Mouse (Mus musculus) c-Kit-positive CD71-positive TER-119-negative erythroid progenitor cells, embryonic 14.5 days (primary cell): ENCODE data around the gene Urgcp.

Experiments used
- DNase-seq: peaks from one replicate; pipeline ENCODE4 v3.0.0-alpha.2; 2013; ENCODE audit warnings: low read depth

The Urgcp gene

GRCm38 (mm10) chr11:5785732-5786131 is 23.6 kb upstream of the Urgcp start:
- no peak for DNase-seq

- DNase-seq: peak; percentile 58
These were observed 20.2 kb upstream of the Urgcp start for GRCm38 (mm10) chr11:5782199-5782944.

- no peak for DNase-seq
These were observed 17.9 kb upstream of the Urgcp start for GRCm38 (mm10) chr11:5780035-5780499.

GRCm38 (mm10) chr11:5778481-5778880 is 16.3 kb upstream of the Urgcp start:
- no peak for DNase-seq

DNA sequence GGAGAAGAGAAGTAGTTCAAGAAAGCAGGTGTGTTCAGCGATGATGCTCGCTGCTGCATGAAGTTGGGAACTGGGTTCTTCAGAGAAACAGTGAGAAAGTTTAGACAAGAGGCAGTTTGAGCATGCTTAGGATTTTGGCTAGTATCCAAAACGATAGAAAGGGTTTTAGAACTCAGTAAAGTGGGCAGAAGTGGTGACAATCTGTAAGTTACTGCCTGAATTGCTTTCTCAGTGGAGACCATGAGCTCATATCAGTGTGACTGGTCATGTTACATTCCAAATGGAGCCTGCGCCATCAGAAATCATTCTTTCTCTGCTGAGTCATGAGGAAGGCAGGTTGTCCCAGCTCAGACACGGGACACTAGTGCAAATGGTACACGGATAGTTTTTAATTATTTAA is 3.8 kb upstream of the Urgcp start:
- no peak for DNase-seq

GRCm38 (mm10) chr11:5762633-5762982 is 432 bp upstream of the Urgcp start:
- no peak for DNase-seq

DNA sequence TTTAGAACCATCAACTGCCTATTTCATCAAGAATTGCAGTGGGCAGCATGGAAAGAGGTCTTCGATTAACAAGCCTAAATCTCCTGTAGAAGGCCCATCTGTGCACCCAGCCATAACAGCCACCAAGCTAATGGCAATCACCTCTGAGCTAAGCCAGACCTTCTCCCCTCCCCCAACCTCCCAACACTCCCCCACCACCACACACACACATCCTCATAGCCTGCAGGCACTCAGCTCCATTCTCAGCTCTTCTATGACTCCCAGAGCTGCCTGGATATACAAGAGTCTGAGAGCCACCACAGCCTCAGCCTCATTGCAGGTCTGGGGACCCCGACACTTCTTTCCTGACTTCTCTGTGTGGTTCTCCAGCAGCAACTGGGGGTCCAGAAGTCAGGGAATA is 8.4 kb downstream of the Urgcp start:
- DNase-seq: no peak

DNA sequence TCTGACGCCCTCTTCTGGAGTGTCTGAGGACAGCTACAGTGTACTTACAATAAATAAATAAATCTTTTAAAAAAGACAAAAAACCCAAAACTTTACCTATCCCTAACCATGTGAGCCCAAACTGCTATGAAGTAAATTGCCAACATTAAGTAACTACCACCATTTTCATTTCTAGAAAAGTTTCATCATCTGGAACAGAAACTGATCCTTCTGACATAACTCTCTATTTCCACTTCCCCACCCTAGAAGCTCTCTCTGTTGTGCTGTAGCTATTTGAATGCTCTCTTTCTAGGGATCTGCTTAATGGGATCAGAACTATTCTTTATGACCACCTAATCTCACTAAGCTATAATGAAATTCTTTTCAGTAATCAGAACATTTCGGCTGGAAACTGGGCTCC is 17.2 kb downstream of the Urgcp start:
- no peak for DNase-seq

GRCm38 (mm10) chr11:5742106-5742505 is 20.1 kb downstream of the Urgcp start:
- DNase-seq: no peak

DNA sequence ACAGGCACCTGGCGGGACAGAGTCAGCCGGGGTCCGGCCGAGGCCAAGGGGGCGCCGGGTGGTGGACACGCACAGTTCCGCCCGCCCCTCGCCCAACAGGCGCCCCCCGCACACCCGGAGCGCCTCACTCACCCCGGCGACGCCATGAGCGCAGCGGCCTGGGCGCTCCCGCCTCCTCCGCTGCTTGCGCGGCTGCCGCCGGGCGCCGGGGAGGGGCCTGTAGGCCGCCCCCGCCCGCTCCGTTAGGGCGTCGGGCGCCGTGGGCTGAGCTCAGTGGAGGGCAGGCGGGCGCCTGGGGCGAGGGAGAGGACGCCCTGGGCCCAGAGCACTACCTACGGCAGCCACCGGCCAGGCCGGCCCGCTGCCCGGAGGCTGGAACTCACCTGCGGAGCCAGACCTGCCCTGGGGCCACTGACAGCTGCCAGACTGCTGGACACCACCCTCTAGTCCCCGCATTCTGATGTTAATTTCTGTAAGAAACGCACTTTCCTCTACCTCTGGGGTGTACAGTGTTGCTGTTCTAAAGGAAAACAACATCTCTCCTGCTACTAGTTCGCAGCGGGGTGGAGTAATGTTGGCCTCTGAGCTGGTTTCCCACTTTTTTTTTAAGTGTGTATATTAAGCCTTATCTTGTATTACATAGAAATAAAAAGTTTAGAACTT is 21.1 kb downstream of the Urgcp start:
- peak; percentile 63 for DNase-seq

DNA sequence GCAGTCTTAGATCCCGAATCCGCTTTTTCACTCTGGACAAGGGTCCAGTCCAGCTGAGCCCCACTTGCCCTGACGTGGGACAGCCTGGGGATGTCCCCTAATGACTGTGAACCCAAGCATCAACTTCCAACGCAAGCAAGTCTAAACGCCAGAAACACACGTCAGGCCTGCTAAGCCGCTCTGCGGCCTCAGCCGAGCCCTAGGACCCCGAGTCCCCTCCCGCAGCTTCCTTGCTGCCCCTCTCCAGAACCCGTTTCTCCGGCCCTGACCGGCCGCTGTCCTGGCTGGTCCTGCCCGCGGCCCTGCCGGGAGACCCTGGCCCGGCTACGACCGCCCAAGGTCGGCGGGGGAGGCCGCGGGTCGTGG is 21.6 kb downstream of the Urgcp start:
- no peak for DNase-seq

DNA sequence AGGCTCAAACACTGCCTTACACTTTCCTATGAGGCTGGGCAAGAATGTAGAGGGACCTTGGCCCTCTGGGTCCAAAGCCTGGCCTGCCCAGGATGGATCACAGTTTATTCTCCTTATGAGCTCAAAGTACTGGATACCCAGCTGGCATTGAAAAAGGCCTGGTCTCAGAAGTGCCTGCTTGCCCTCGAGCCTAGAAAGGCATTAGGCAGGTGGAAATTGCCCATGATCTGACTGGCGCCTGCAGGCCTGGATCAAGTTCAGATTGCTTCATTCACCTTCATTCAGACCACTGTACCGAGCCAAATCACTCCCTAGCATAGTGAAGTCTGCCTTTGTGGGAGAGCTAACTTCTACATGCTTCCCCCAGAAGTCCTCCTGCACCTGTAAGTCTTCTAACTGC is 22.3 kb downstream of the Urgcp start:
- no peak for DNase-seq

DNA sequence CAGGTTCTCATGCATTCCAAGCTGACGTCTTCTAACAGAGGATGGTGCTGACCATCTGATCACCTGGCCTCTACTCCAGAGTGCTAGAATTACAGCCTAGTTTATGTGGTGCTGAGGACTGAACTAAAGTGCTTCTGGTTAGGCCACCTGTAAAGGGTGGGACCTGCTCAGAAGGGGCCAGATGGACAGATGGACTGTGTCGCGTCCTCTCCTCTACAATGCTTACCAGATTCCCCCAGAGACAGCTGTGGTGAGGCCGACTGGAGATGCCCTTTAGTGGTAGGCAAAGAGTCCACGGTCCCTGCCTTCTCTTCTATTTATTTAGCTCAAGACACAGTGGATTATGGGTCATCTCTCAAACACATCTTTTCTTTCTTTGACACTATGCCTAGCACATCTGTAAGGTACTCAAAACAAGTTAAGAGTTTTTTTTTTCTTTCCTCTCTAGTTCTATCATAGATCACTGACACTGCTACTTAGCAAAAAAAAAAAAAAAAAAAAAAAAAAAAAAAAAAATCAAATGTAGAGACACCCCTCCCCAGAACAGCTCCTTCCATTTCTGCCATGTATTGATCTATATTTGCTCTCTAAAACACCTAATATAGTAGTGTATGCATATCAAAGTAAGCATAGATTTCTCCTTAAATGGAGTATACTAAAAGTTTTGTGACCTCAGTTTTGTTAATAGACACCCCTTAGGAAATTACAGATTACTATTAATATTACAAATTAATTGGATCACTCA is 23.1 kb downstream of the Urgcp start:
- DNase-seq: no peak

DNA sequence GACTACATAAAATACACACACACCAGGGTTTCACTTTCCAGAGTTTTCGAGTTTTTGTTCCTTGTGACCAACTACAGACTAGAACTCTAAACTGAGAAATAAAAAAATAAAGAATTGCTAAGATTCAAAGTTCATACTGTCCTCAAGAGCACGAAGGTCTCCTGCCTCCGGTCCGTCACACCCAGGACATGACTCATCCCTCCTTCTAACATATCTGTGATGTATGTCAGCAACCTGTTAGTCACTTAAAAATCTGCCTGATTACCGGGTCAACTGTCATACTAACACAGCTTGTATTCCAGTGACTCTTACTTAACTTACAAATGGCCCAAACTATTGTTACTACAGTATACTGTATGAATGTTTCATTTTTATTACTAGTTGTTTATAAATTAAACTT is 25.0 kb downstream of the Urgcp start:
- no peak for DNase-seq

DNA sequence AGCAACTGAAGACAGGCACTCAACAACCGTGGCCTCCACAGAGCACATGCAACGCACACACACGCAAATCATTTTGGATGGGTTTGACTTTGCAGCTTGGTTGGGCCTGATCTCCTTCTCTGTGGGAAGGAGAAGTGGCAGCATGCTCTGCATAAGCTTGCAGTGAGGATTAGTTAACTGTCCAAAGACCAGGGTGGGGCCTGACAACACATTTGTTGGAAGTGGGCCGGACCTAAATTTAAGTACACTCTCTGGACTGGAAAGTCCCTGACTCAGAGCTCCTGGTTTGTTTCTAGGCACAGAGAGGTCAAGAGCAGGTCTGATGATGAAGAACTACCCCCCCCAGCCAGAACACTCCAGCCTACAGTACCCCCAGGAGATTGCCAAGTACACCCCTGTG is 27.9 kb downstream of the Urgcp start:
- DNase-seq: no peak

DNA sequence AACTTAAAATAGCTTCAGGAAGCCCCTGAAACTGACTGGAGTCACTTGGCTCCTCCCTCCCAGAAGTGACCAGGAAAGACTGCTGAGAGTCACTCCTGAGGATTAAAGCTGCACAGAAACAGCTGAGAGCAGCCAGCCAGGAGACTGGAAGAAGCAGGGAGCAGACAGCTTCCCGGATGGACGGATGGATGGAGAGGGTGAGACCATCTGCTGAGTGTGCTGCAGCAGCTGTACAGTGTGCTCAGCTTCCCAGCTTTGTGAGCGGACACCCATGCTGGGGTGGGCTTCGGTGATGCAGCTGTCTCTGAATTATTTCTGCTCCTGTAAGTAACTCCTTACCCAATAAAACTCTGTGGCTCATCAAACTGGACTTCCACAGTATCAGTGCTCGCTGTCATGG is 29.8 kb downstream of the Urgcp start:
- no peak for DNase-seq

DNA sequence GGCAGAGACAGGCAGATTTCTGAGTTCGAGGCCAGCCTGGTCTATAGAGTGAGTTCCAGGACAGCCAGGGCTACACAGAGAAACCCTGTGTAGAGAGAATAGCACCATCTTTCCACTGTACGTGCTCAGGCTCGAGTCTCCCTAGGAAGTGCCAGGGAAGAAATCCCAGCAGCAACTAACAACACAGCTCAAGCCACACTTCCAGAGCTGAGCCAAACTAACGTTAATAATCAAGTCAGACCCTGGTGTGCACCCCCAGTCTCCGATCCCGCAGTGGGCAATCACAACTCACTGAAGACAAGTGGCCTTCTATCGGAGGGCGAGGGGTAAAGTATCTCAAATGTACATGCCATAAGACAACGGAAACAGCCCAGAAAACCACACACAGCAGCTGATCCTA is 32.6 kb downstream of the Urgcp start:
- no peak for DNase-seq

DNA sequence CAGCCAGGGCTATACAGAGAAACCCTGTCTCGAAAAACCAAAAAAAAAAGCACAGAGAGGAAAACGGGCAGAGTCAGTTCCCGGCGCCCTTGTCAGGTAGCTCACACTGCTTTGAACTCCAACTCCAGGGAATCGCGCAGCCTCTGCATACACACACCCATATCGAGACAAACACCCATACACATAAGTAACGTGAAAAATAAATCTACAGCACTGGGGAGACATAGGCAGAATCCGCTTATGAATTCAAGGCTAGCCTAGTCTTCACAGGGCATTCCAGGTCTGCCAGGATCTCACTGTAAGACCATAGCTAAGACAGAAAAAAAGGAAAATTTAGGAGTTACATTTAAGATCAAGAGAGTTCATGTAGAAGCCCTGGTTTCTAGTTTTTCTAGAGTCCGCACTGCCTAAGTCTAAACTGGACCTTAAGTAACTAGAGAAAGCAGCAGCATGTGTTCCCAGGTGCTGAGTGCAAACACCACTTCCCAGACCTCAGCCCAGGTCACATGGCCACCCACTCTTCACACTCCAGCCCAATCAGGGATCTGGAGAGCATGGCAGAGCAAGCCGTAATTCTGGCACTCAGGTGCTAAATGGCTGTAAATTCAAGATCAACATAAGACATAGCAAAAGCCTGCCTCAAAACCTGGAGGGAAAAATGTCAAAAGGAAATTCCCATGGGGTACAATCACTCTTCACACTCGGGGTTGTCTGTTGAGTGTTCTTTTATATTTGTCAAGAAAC is 43.4 kb downstream of the Urgcp start:
- no peak for DNase-seq

DNA sequence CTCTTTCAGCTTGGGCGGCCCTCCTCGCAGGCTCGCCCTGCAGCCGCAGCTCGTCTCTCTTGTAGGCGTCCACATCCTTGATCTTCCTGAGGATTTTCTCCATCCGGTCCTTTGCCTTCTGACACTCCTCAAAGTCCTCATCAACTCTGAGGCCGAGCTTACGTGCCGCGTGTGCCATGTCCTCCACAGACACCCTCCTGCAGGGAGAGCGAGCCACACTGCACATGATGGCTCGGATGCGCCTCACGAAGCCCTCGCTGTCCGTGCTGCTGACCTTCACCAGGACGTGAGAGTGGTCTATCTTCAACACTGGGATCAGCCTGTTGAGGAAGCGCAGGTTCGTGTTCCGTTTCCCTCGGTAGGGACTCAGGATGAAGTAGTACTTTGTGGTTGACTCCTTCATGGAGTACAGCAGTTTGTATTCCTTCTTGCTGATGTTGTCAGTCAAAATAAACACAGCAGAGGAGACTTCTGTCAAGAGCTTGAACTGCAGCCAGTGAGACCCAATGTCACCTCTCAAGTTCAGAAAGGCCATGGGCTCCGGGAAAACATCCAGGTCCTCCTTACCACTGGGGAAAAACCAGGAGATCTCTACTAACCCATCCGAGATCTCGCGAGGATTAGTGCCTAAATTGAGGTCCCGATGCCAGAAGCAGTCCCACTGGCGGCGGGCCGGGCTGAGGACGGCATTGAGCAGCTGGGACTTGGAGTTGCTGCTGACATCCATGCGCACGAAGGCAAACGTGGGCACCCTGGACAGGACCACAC is 45.1 kb downstream of the Urgcp start:
- DNase-seq: no peak

DNA sequence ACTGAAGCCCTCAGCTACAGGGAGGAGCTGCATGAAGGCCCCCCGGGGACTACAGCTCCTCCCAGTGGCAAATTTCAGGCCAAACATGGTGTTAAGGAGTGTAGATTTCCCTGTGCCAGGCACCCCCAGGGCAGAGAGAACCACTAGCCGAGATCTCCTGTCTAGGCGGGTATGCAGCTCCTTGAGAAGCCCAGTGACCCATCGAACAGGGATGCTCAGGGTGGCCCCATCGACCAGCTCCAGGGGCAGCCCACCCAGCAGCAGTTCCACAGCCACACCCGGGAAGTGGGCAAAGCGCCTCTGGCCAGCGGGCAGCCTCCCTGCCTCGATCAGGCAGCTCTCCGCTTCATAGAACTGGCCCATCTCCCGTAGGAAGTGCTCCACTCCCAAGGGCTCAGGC is 45.9 kb downstream of the Urgcp start:
- DNase-seq: no peak

DNA sequence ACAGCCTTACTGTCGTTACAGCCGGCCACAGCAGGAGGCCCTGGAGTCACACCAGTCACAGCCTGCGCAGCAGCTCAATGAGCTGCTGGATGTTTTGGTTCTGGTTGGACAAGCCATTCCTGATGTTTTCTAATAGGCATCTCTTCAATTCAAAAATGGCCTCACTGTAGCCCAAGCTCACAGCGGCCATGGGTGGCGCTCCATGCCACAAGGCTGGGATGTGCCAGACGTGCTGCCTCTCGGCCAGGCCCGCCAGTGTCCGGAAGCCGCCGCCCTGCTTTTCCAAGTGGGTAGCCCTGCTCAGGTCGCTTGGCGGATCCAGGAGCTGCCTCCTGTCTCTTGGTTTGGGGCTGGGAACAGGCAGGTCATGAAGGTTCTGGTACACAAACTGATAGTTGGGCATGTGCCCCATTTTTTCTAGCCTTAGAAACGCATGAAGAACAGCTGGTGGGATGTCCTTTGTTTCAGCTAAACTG is 46.5 kb downstream of the Urgcp start, which contains the start of gene Mrps24:
Gene Mrps24, minus strand, starts transcription at position 51 of the 476 bp plus-strand sequence.
- no peak for DNase-seq

DNA sequence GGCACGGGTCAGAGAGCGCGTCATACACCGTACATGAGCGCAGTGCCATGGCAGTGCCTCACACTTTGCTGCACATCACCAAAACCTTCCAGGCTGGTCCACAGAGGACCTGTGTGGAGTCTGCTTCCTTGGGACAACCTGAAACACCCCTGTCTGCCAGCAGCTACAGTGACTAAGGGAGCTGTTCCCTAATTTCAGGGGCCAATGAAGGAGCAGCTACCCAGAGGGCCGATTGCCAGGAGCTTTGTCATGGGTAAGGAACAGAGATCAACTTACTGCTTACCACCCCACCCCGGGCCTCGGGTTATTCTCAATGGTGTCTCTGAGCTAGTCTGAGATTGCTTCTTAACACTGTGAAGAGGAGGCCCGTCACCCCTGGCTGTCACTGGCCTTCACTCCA is 47.0 kb downstream of the Urgcp start:
- DNase-seq: no peak
